Mouse (Mus musculus) hindbrain, embryonic 12.5 days (tissue): ENCODE results near the gene Hsd17b1. TPM values are rescaled to one million over a fixed set of nuclear protein-coding genes. Genes with fewer than 3 reads are reported as not detected.

ENCODE experiments used
- ATAC-seq: fragments of 200-750 bp; cut with Nextera tagmentation; 2 replicates; pipeline ENCODE4 v1.8.0; 2017; ENCODE audit warnings: moderate TSS enrichment; ENCODE audit not compliant: low FRiP score
- H3K27ac ChIP-seq: fragments of 300-500 bp; sonication (generic); 2 replicates; pipeline ENCODE4 v1.5.1; 2016; ENCODE audit warnings: mild to moderate bottlenecking
- H3K27me3 ChIP-seq: fragments of 300-500 bp; sonication (generic); 2 replicates; pipeline ENCODE4 v1.6.1; 2016; ENCODE audit warnings: mild to moderate bottlenecking
- H3K36me3 ChIP-seq: fragments of 300-500 bp; sonication (generic); 2 replicates; pipeline ENCODE4 v1.6.1; 2016; ENCODE audit warnings: mild to moderate bottlenecking
- H3K4me1 ChIP-seq: fragments of 300-500 bp; sonication (generic); 2 replicates; pipeline ENCODE4 v1.6.1; 2016
- H3K4me2 ChIP-seq: fragments of 300-500 bp; sonication (generic); replicated peaks from 2 replicates; pipeline ENCODE4 v1.6.1; 2016; ENCODE audit warnings: mild to moderate bottlenecking
- H3K4me3 ChIP-seq: fragments of 300-500 bp; sonication (generic); 2 replicates; pipeline ENCODE4 v1.5.1; 2016; ENCODE audit warnings: mild to moderate bottlenecking
- H3K9ac ChIP-seq: fragments of 300-500 bp; sonication (generic); 2 replicates; pipeline ENCODE4 v1.6.1; 2016; ENCODE audit warnings: mild to moderate bottlenecking, moderate library complexity
- H3K9me3 ChIP-seq: fragments of 300-500 bp; sonication (generic); replicated peaks from 2 replicates; pipeline ENCODE4 v1.6.1; 2016; ENCODE audit warnings: mild to moderate bottlenecking
- WGBS: fragments of 180-500 bp; shearing (Covaris S2); methylation state at CpG from one replicate; pipeline ENCODE4 v1.1.7; 2016; 5-methylcytosine and 5-hydroxymethylcytosine counted together
- polyA plus RNA-seq: library from polyadenylated mRNA; unstranded; fragments of >200 nt; fragmentation: Nextera tagmentation; extraction: Ambion mirVana; gene quantifications from 2 replicates; pipeline ENCODE4 v1.2.1, GENCODE M21; 2016

Hsd17b1 gene
- polyA plus RNA-seq, 1 experiment from 2014 or later = 0.26 TPM

GRCm38 (mm10) chr11:101050359-101050758 lies 27.9 kb upstream of the Hsd17b1 start:
- H3K27ac ChIP-seq = no peak overlapping the region
- H3K27me3 ChIP-seq = no peaks in the 10 kb centered on the region
- H3K4me2 ChIP-seq = no peak overlapping the region
- 83% methylated on average over 9 of the region's 9 CpGs for WGBS
- peaks cover 91% of the 10 kb centered on the region for H3K36me3 ChIP-seq
- H3K4me1 ChIP-seq = no peaks in the 10 kb centered on the region
- no peak overlapping the region for H3K4me3 ChIP-seq
- no peaks in the 10 kb centered on the region for H3K9me3 ChIP-seq
- no peak overlapping the region for H3K9ac ChIP-seq
- no peak for ATAC-seq

DNA sequence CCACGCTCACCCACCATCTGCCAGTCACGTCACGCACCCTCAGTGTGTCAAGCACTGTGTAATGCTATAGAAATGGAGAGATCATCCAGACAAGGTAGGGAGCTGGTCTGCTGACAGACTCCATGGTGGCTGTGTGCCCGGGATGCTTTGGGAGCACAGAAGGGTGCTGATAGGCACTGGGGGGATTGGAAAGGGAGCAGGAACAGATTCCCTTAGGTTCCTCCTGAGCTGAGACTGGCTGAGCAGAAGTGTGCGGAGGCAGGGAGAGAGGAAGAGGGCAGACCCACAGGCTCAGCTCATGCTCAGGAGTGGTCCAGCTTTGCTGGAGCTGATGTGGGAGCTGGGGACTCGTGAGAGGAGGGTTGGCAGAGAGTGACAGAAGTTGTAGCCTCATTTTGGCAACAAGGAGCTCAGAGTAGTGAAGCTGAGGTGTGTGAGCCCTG lies 27.1 kb upstream of the Hsd17b1 start:
- H3K4me1 ChIP-seq = no peaks in the 10 kb centered on the region
- WGBS = 85% methylated on average over 6 of the region's 6 CpGs
- ATAC-seq = no peak
- H3K27me3 ChIP-seq = no peaks in the 10 kb centered on the region
- no peak overlapping the region for H3K4me2 ChIP-seq
- H3K36me3 ChIP-seq = peaks cover 89% of the 10 kb centered on the region
- H3K4me3 ChIP-seq = no peak overlapping the region
- H3K9me3 ChIP-seq = no peaks in the 10 kb centered on the region
- no peak overlapping the region for H3K27ac ChIP-seq
- H3K9ac ChIP-seq = no peak overlapping the region

DNA sequence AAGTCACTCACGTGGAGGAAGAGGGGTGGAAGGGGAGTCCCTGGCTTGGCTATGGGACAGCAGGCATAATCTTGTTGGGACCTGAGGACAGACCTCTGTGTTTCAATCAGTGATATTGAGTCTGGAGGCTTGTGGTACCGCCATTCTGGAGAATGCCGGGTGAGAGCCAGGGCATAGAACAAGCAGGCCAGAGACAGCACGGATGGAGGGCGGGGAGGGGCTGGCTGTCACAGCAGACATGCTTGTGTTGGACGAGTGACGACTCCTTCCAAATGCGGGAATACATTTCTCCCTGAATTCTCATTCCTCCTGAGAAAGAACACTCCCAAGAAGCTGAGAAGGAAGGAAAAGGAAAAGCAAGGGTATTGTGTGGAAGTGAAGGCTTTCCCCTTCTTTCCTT lies 26.6 kb upstream of the Hsd17b1 start:
- Histone ChIP-seq H3K27me3 (no peaks in the 10 kb centered on the region), H3K4me1 (no peaks in the 10 kb centered on the region), H3K36me3 (peaks cover 89% of the 10 kb centered on the region), H3K4me3 (no peak overlapping the region), H3K9ac (no peak overlapping the region), H3K9me3 (no peaks in the 10 kb centered on the region), H3K27ac (no peak overlapping the region), H3K4me2 (no peak overlapping the region)
- 90% methylated on average over 8 of the region's 8 CpGs for WGBS
- ATAC-seq = no peak

DNA sequence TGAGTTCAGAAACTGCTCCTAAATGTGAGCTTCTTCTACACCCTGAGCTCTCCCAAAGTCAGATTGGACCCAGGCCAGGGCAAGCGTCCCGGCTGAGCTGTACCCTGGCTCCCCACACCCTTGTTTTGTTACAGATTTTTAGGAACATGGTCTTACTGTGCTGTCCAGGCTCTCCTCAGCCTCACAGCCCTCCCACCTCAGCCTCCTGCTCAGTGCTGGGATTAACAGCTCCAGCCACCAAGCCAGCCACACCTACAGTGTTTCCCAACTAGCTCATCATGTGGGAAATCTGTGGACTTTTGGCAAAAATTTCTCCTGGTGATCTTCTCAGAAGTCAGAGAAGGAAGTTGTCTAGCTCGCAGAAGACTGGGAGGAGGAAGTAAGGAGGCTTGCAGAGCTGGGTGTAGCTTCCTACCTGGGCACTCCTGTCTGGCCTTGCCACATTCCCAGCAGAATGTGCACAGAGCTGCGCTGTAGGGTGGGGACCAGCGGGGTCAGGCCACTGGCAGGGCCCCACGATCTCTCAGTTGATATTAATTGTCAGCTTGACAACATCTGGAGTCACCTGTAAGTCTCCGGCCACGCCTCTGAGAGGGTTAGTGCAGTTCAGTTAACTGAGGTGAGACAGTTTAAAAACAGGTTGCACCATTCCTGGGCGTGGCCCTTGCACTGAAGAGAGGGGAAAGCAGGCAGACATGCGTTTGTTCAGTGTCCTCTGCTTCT lies 25.3 kb upstream of the Hsd17b1 start:
- no peaks in the 10 kb centered on the region for H3K4me1 ChIP-seq
- H3K36me3 ChIP-seq = peaks cover 87% of the 10 kb centered on the region
- H3K27ac ChIP-seq = no peak overlapping the region
- H3K27me3 ChIP-seq = no peaks in the 10 kb centered on the region
- no peak overlapping the region for H3K4me3 ChIP-seq
- no peaks in the 10 kb centered on the region for H3K9me3 ChIP-seq
- no peak overlapping the region for H3K9ac ChIP-seq
- ATAC-seq = no peak
- H3K4me2 ChIP-seq = no peak overlapping the region
- 95% methylated on average over 10 of the region's 10 CpGs for WGBS

DNA sequence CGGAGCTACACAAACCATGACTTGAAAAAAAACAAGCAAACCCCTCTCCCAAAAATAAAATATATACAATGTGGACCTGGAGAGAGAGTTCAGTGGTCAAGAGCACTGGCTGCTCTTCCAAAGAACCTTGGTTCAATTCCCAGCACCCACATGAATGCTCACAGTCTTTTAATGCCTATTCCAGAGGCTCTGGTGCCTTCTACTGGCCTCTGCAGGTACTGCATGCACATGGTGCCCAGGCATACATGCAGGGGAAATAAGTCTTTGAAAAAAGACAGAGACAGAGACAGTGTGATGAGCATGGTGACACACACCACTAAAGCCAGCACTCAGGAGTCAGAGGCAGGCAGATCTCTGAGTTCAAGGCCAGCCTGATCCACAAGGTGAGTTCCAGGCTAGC lies 24.2 kb upstream of the Hsd17b1 start:
- H3K4me2 ChIP-seq = no peak overlapping the region
- 100% methylated on average over 1 of the region's 1 CpGs for WGBS
- peaks cover 88% of the 10 kb centered on the region for H3K36me3 ChIP-seq
- no peak overlapping the region for H3K4me3 ChIP-seq
- no peak overlapping the region for H3K9ac ChIP-seq
- H3K9me3 ChIP-seq = no peaks in the 10 kb centered on the region
- no peak overlapping the region for H3K27ac ChIP-seq
- H3K27me3 ChIP-seq = no peaks in the 10 kb centered on the region
- no peak for ATAC-seq
- no peaks in the 10 kb centered on the region for H3K4me1 ChIP-seq

GRCm38 (mm10) chr11:101055418-101055817 lies 22.8 kb upstream of the Hsd17b1 start:
- Histone ChIP-seq H3K9ac (no peak overlapping the region), H3K4me3 (no peak overlapping the region), H3K4me2 (no peak overlapping the region), H3K27ac (no peak overlapping the region; the same call in 1 of the 2 replicates), H3K9me3 (no peaks in the 10 kb centered on the region), H3K36me3 (peaks cover 91% of the 10 kb centered on the region), H3K27me3 (no peaks in the 10 kb centered on the region), H3K4me1 (no peaks in the 10 kb centered on the region)
- 78% methylated on average over 14 of the region's 14 CpGs for WGBS
- ATAC-seq = no peak

DNA sequence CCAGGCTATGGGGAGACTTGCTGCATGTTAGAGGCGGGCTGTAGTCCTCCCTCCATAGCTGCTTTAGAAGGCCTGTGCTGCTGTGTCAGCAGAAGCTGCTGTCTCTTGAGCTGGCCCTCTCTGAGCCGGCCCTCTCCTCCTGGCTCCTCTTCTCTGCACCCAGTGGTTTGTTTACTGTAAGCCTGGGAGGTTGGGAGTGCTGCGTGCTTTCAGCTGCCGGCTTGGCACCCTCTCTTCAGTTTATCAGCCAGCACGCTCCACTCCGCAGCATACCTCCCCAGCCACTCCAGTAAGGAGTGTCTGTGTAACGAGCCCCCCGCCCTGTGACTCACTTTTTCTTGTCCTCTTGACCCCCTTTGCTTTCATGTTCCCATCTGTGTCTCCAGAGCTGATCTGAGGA lies 21.3 kb upstream of the Hsd17b1 start:
- H3K36me3 ChIP-seq = peaks cover 90% of the 10 kb centered on the region
- no peak overlapping the region for H3K9ac ChIP-seq
- H3K4me1 ChIP-seq = no peaks in the 10 kb centered on the region
- no peak overlapping the region for H3K4me3 ChIP-seq
- 58% methylated on average over 8 of the region's 8 CpGs for WGBS
- no peaks in the 10 kb centered on the region for H3K27me3 ChIP-seq
- no peak overlapping the region for H3K27ac ChIP-seq
- no peaks in the 10 kb centered on the region for H3K9me3 ChIP-seq
- no peak overlapping the region for H3K4me2 ChIP-seq
- ATAC-seq = no peak

DNA sequence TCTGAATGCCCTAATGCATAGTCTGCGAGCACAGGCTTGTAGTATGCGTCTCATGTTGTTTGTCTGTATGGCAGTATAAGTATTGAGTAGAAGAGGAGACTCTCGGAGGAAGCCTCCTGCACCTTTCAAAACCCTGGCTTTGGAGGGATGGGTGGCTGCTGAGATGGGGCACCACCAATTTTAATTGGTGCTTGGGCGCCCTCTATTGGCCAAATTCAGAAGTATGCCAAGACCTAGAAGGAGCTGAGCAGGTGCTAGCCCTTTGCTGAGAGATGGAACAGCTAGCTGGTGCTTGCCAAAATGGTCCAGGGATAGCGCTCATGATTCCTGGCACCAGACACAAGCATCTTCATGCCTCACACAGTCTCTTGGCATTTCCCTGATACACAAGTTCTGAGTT lies 20.4 kb upstream of the Hsd17b1 start:
- H3K36me3 ChIP-seq = peaks cover 89% of the 10 kb centered on the region
- 42% methylated on average over 5 of the region's 5 CpGs for WGBS
- H3K4me3 ChIP-seq = no peak overlapping the region
- H3K4me1 ChIP-seq = peaks cover 1% of the 10 kb centered on the region; the same call in 1 of the 2 replicates
- H3K9me3 ChIP-seq = no peaks in the 10 kb centered on the region
- H3K27me3 ChIP-seq = no peaks in the 10 kb centered on the region
- no peak for ATAC-seq
- no peak overlapping the region for H3K4me2 ChIP-seq
- no peak overlapping the region for H3K9ac ChIP-seq
- H3K27ac ChIP-seq = no peak overlapping the region

DNA sequence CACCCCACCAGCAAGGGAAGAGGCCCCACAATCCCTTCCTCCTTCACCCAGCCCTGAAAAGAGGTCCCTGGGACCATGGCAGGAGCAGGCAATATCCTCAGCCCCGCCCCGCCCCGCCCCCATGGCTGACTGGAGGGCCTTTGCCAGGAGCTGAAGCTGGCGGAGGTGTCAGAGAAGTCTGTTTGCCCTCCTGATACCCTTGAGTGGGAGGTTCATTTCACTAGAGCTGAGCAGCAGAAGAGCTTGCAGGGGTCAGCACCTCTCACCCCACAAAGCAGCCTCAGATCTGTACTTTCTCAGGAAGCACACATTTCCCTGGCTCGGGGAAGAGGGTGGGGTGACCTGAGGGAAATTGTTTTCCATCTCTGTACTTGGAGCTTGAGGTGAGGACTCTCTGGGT lies 19.5 kb upstream of the Hsd17b1 start:
- Histone ChIP-seq H3K27ac (peak overlapping the region; percentile 76; the same call in 1 of the 2 replicates), H3K4me1 (peaks cover 10% of the 10 kb centered on the region), H3K4me3 (no peak overlapping the region), H3K36me3 (peaks cover 89% of the 10 kb centered on the region), H3K4me2 (no peak overlapping the region), H3K27me3 (no peaks in the 10 kb centered on the region), H3K9me3 (no peaks in the 10 kb centered on the region), H3K9ac (0 out of 2 replicates have a peak overlapping the region, but pooled peaks have one; percentile 27)
- ATAC-seq = no peak
- 82% methylated on average over 5 of the region's 5 CpGs for WGBS

GRCm38 (mm10) chr11:101059473-101059872 lies 18.7 kb upstream of the Hsd17b1 start:
- H3K4me1 ChIP-seq = peaks cover 16% of the 10 kb centered on the region
- H3K4me3 ChIP-seq = no peak overlapping the region
- H3K9ac ChIP-seq = no peak overlapping the region
- H3K4me2 ChIP-seq = no peak overlapping the region
- no peaks in the 10 kb centered on the region for H3K27me3 ChIP-seq
- WGBS = 72% methylated on average over 10 of the region's 10 CpGs
- no peaks in the 10 kb centered on the region for H3K9me3 ChIP-seq
- no peak for ATAC-seq
- H3K36me3 ChIP-seq = peaks cover 90% of the 10 kb centered on the region
- peak overlapping the region; percentile 76 for H3K27ac ChIP-seq

DNA sequence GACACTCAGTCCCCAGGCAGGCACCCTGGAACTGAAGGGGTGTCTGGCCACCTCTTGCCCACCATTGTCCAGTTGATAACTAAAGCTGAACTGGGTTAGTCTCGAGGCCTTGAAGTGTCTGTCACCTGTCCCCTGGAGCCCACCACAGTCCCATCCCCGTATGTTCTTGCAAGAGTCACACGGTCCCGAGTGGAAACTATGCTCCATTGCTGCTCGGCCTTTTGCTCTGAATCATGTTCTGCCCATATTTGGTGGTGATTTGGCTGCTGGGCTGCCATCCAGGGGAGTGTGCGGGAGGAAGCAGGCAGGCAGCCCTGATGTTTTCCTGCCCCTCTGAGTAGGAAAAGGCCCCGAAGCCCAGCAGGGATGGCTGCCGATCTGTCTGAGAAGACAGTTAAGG lies 18.1 kb upstream of the Hsd17b1 start:
- Histone ChIP-seq H3K9me3 (no peaks in the 10 kb centered on the region), H3K27me3 (no peaks in the 10 kb centered on the region), H3K27ac (peak overlapping the region; percentile 76), H3K4me2 (no peak overlapping the region), H3K36me3 (peaks cover 85% of the 10 kb centered on the region), H3K4me3 (no peak overlapping the region), H3K4me1 (peaks cover 16% of the 10 kb centered on the region), H3K9ac (no peak overlapping the region)
- no peak for ATAC-seq
- 69% methylated on average over 8 of the region's 8 CpGs for WGBS

DNA sequence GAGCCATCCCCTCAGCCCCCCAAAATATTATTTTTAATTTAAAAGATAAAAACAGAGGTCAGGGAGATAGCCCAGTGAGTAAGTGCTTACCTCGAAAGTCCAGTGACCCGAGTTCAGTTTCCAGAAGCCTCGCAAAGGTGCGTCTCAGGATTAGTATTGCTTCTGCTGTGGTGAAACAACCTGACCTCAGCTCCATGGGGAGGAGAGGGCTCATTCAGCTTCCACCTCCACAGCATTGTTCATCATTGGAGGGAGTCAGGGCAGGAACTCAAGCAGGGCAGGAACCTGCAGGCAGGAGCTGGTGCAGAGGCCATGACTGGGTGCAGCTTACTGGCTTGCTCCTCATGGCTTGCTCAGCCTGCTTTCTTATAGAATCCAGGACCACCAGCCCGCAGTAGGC lies 17.2 kb upstream of the Hsd17b1 start:
- Histone ChIP-seq H3K4me3 (no peak overlapping the region), H3K36me3 (peaks cover 79% of the 10 kb centered on the region), H3K9ac (no peak overlapping the region), H3K4me2 (no peak overlapping the region), H3K9me3 (no peaks in the 10 kb centered on the region), H3K4me1 (peaks cover 16% of the 10 kb centered on the region), H3K27me3 (no peaks in the 10 kb centered on the region), H3K27ac (no peak overlapping the region)
- 93% methylated on average over 5 of the region's 5 CpGs for whole genome bisulfite sequencing
- ATAC-seq = no peak

DNA sequence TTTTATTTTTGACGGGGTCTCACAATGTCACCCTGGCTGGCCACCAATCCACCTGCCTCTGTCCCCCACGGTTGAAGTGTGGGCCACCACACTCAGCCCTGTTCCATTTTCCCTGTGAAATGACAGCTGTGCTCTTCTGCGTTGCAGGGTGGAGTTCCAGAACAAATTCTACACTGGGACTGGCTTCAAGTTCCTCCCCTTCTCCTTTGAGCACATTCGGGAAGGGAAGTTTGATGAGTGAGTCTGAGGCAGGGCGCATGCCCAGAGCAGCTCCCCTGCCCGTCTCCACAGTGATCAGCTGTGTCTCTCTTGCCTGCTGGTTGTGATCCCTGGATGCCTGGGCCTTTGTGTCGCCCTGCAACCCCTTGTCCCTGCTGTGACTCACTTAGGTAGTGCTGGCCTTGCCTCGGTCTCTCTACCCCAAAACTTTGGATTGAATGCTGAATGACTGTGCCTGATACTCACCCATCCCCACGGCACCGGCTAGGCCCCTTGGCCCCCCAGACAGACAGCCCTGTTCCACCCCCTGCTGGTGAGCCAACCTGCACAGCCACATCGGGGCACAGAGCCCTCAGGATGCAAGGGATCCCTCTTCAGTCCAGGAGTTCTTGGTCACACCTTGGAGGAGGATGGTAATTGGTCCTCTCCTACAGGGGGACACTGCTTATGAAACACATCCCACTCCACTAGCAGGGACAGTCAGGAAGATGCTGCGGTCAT lies 15.9 kb upstream of the Hsd17b1 start:
- no peak for ATAC-seq
- Histone ChIP-seq H3K9ac (no peak overlapping the region), H3K36me3 (peaks cover 68% of the 10 kb centered on the region), H3K27ac (peak overlapping the region; percentile 71), H3K4me3 (no peak overlapping the region), H3K27me3 (no peaks in the 10 kb centered on the region), H3K9me3 (no peaks in the 10 kb centered on the region), H3K4me1 (peaks cover 19% of the 10 kb centered on the region), H3K4me2 (no peak overlapping the region)
- 75% methylated on average over 12 of the region's 12 CpGs for WGBS
